Mouse (Mus musculus) thymus, postnatal 14 days (tissue): Measurements from ENCODE around the gene Pcbd1.

Experiments
- DNase-seq: peaks from one replicate; pipeline ENCODE4 v3.0.0; 2021

The Pcbd1 gene

GRCm38 (mm10) chr10:61089170-61090142, at the start of gene Pcbd1:
Pcbd1 (plus strand) TSS chr10:61089331.
- no peak for DNase-seq

DNA sequence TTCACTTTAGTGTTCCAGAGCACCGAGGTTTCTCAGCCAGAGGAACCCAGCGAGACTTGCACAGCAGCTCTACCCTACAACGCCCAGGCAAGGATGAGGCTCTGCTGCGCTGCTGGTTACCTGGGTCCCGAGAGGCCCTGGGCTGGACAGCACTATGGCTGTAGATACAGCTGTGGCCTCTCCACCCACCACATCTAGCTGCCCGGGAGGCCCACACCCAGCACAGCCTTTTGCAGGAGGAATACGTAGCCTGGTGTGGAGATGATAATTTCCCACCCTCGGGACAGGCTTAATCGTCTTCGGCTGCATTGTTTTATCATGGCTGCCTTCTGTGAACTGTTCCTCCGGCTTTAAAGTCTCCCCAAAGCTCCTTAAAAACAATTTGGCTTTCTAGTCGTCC, 49.5 kb upstream of the Pcbd1 start:
- no peak for DNase-seq

GRCm38 (mm10) chr10:61045081-61045480, 44.0 kb upstream of the Pcbd1 start:
- DNase-seq: peak; percentile 17

DNA sequence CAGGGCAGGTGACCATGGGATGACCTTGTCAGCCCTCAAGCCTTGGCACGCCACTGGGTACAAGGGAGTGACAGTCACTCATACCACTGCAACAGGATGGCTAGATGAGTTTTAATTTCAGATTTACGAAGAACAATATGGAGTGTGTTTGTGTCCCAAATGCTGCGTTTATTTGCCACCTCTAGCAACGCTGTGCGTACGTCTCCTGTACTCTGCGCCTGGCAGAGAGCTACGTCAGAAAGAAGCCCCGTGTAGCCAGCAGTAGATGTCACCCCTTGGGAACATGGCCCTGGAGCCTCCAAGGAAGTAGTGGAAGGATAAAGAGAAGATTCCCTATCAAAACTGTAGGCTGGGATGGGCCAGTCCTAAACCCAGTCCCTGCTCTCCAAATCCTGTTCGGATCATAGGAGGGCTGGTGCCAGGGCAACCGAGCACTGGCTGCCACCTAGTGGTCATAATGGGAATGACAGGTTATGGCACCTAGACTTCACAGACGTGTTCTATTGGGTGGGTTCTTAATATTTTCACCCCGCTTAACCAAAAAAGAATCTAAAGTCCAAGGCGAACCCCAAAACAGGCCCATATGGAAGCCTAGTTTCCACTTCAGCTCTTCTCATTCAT, 37.0 kb upstream of the Pcbd1 start:
- DNase-seq: peak; percentile 56

DNA sequence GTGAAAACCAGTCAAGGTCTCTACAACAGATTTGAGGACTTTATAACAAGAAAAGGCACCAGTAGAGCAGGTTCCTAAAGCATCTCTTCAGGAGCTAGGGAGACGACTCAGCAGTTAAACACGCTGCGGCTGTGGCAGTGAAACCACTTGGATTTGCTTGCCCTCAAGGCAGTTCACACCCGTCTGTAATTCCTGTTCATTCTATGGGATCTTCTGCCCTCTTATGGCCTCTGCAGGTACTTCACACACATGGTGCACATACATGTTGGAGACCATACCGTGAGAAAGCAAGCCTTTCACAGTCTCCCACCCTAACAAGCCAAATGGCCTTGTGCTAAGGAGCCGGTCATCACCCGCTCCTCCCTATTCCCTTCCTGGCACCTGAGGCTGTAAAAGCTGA, 32.5 kb upstream of the Pcbd1 start:
- no peak for DNase-seq

- DNase-seq: no peak
Observed at GRCm38 (mm10) chr10:61059101-61059500, 30.0 kb upstream of the Pcbd1 start.

- no peak for DNase-seq
Observed at GRCm38 (mm10) chr10:61059543-61060110, 29.5 kb upstream of the Pcbd1 start.

- DNase-seq: no peak
Observed at GRCm38 (mm10) chr10:61063271-61063864, 25.8 kb upstream of the Pcbd1 start.

DNA sequence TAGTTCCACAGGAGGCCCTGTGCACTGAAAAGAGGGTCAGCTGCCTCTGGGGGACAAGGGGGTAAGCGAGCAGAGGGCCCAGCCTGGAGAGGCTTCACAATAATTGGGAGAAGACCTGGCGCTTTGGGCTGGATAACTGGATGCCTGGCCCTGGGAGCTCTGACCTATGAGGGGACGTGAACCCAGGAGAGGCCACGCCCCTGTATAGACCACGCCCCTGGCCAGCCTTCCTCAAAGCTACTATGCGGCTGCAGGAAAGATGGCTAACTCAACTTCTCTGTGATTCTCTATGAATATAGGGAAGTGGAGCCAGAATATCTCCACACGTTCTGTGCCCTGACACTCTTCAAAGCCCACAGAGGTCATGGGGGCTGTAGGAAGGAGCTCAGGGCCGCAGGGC, 24.5 kb upstream of the Pcbd1 start:
- peak; percentile 13 for DNase-seq

DNA sequence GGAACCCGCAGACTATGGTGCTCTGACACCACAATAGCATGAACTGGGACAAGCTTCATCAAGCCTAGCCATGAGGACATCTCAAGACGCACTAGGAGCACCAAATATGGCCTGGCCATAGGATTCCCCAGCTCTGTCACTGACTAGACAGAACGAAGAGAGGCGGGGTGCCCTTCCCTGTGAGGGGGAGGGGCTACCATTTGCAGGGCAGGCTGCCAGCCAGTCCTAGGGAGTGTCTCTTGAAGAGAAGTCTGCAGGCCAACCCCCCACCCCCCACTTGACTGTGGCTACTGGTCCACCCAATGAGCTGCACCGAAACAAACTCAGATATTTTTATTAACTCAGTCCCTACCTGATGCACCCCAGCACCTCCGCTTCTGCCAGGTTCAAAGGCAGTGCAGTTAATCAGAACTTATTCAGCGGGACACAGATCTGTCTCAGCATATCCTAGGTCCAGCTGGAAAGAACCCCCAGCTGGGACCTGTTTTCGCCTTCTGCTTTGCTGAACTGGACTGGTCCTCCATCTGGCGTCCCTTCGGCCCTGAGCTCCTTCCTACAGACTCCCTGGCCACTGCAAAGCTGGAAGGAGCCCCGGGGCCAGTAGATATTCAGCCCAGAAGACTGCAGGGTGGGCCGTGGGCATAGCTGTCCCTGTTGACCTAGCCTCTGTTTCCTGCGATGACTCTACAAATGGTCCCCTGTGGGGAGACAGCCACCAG, 23.7 kb upstream of the Pcbd1 start:
- DNase-seq: no peak

DNA sequence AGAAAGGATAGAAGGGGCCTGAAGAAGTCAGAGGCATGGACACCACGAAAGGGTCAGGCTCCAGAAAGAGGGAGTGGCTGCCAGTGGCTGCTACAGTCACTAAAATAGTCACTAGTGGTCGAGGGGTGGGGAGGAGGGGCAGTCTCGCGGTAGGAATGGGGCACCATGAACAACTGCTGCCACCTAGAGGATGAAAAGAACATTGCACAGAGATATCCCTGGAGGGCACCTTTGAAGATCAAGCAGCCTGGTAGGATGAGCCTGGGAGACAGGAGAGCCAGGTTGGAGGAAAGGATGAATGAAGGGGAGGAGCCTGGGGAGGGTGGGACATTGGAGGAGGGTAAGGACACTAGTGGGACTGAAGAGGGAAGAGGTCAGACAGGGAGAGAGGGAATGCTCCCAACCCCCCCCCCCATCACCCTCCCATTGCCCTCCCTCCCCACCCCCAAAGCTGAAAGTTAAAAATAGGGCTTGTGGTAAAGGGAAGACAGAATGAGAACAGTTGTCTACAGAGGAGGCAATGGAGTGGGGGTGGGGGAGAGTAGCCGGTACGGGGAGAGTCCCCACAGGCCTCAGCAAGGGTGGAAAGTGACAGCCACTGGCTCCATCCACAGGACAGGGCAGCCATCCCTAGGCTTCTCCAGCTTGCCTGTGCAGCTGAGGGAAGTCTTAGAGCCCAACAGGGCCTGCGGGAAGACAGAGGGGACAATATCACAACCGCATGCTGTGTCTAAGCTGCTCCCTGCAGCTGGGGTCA, 20.5 kb upstream of the Pcbd1 start:
- DNase-seq: peak; percentile 53

GRCm38 (mm10) chr10:61069248-61069647, 19.9 kb upstream of the Pcbd1 start:
- DNase-seq: no peak

GRCm38 (mm10) chr10:61072324-61072723, 16.8 kb upstream of the Pcbd1 start:
- DNase-seq: peak; percentile 61

DNA sequence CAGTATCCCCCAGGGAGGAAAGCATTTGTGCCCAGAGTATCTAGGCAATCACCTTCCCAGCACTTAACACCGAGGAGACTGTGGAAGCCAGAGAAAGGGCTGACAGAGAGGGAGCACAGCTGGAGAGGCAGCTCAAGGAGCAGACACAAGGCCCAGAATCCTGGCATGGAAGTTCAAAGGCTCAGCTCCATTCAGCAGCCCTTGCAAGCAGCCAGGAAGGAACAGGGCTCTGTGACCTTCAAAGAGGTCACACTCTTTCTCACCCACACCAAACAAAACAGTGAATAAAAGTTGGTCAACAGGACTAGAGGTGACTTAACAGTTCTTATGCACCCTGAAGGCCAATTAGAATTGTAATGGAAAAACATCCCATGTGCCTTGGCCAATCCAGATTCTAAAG, 14.5 kb upstream of the Pcbd1 start:
- DNase-seq: no peak

DNA sequence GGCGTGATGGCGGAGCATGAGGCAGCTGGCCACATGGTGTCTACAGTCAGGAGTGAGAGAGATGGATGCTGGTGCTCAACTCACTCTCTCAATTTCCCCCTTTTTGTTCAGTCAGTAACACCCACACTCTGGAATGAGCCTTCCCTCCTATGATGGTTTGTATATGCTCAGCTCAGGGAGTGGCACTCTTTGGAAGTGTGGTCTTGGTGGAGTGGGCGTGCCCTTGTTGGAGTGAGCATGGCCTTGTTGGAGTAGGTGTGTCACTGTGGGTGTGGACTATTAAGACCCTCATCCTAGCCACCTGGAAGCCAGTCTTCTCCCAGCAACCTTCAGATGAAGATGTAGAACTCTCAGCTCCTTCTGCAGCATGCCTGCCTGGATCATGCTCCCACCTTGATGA, 13.5 kb upstream of the Pcbd1 start:
- no peak for DNase-seq

GRCm38 (mm10) chr10:61080227-61080930, 8.8 kb upstream of the Pcbd1 start:
- DNase-seq: peak; percentile 62

DNA sequence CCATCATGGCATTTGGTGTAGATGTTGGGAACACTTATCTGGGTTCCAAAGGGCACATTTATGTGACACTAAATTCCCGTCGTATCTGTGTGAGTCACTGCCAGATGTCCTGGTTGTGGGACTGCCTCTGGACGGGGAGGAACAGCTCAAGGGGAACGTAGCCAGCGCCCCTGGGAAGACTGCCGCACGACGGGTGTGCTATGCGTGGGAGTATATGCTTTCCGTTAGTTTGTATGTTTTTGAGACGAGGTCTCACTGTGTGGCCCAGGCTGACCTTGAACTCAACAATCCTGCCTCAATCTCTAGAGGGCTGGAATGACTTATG, 8.2 kb upstream of the Pcbd1 start:
- DNase-seq: no peak

DNA sequence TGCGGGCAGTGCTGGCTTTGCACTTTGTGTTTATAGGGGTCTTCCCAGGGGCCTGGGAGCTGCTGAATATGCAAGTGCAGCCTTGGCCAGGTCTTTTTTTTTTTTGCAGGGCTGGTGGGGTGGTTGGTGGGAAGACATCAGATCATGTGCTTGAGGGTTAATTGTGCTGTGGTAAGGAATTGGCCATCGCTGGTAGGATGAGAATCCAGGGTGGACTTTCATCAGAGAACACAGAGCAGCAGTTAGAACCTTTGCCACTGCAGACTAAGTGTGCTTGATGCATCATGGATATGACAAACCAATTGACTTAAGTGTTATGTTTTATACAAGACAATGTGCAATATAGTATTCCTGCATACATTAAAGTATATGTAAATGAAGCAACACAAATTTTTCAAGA, 3.8 kb upstream of the Pcbd1 start:
- no peak for DNase-seq

DNA sequence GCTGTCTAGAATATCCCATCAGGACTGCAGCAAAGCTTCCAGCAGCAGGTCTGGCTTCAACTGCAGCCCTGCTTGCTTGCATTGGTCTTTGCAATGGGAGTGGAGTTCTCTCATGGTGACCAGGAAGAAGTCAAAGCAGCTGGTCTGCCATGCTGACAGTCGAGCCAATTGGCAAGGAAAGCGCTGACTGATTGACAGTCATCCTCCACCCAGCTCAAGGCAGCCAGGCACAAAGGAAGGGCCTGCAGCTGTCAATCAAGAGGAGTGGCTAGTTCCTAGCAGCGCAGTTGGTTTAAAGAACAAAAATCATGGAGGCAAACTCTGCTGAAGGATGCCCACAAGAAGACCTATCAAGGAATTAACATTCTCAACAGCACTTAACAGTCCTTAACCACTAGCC, 2.6 kb upstream of the Pcbd1 start:
- DNase-seq: no peak

- no peak for DNase-seq
Observed at GRCm38 (mm10) chr10:61088468-61088867, 663 bp upstream of the Pcbd1 start.

- no peak for DNase-seq
Observed at GRCm38 (mm10) chr10:61091866-61092265, 2.7 kb downstream of the Pcbd1 start.
